Mouse (Mus musculus): ENCODE results near the gene Skil.

Skil gene

DNA sequence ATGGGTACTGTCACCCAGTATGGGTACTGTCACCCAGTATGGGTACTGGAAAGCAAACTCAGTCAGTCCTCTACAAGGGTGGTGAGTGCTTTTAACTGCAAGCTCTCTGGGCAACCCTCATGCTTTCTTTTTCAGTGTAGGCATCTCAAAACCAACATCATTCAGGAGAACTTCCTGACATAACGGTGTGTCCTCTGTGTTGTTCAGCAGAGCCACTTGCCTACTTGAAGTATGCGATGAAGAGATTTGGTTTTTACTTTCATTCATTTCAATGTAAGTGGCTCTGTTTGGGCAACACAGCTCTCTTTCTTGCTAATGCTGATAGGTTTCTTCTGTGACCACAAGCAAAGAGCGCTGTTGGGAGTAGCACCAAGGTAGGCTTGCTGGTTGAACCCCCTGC, 9.9 kb upstream of the Skil start:
- DNase-seq = no peak

GRCm38 (mm10) chr3:31088789-31089775, 5.8 kb upstream of the Skil start:
- no peak for DNase-seq

DNA sequence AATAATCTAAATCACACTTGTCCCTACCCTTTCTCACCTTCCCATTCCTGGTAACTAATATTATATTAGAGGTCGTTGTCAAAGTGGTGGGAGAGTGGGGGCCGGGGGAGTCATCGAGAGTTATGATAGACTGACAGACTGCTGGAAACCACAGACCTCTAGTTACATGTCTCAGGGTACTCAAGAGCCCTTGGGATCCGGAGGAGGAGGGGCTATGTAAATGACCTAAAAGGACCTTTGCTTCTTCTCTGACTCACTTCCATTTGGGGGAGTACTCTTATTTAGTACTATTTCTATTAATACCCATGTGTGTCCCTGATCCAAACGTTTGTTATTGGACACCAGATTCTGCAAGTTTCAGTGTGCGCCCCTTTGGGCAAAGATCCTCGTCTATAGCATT, 4.9 kb upstream of the Skil start:
- DNase-seq = no peak

DNA sequence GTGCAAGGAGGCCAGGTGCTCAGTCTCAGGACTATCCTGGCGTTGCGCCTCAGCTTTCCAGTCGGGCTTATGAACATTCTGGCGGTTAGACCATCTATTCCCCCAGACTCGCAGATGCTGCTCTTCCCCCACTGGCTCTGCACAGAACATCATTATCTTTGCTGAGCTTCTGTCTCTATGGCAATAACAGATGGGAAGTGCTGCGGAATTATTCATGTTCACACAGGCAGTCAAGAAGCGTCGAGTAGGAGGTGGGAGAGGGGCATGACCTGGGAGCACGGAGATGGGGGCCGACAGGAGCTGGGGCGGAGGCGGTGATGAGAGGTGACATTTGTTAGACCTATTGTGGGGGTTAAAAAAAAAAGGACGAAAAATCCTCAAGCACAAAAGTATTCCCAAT, 1.7 kb upstream of the Skil start:
- peak; percentile 37 for DNase-seq

DNA sequence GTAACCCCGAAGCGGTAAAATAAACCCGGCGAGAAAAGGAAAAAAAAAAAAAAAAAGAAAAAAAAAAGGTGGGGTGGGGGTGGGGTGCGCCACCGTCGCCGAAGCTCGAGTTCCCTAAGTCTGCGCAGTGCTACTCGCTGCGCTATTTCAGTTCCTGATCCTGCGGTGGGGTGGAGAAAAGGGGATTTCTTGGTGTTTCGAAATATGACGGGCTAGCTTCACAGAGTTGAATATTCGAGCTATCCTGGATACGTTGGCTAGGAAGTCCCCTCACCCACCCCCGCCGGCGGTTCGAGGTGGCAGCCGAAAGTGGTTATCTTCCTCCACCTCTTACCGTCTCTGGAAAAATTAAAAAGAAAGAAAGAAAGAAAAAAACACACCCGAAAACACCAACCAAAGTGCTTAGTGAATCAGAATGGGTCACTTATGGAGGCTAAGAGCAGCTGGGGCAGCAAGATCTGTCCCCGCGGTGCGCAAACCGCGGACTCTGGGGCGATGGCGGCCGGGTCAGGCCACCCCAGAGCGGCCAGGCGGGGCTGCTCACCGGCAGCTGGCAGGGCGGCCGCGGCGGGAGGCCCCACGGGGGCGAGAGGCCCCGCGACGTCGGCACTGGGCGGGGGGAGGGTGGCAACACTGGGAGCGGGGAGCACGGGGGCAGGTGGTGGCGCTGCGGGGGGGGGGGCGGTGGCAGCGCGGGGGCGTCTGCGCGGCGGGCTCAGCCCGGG, 1.1 kb upstream of the Skil start:
- DNase-seq = peak; percentile 81

- DNase-seq = no peak
These were observed 277 bp downstream of the Skil start for GRCm38 (mm10) chr3:31095179-31095490.

- DNase-seq = peak; percentile 69
These were observed 765 bp downstream of the Skil start for GRCm38 (mm10) chr3:31095491-31096154.

DNA sequence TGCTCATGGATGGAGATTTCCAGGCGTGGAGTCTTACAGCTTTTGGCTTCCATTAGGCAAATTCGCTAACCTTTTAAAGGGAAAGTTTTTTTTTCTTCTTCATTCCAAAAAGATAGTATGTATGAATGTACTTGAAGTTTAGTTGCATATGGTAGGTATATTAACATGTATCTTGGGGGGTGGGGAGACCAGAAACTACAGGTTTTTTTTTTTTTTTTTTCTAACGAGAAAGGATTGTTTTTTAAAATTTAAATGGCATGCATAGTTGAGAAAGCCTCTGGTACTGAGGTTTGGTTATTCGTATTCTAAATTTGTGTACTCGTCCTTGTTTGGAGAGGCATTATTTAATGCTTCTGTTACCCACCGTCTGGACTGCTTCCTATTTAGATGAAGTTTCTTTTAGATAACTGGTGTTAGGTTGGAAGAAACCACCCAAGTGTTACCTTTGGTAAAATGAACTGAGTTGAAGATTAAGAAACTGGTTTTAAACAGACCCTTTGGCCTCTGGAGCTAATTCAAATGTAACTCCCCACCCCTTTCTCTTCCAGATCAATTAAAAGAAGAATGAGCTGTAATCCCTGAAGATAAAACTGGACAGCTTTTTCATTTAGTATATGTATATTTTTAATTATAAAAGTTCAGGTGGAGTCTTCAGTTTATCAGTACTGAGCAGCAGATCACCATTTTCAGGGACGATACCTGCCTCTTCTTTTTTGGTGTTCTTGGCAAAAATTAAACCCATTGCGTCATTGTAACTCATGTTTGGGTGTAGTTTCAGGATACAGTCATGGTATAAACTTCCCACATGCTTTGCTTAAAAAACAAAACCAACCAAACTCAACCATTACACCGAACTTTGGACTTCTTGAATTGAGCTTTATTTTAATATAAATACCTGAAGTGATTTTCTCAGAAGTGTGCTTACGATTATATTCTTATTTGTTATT, 1.6 kb downstream of the Skil start:
- DNase-seq = no peak

GRCm38 (mm10) chr3:31097102-31097720, 2.4 kb downstream of the Skil start:
- peak; percentile 11 for DNase-seq

- DNase-seq = no peak
These were observed 3.1 kb downstream of the Skil start for GRCm38 (mm10) chr3:31097976-31098375.

DNA sequence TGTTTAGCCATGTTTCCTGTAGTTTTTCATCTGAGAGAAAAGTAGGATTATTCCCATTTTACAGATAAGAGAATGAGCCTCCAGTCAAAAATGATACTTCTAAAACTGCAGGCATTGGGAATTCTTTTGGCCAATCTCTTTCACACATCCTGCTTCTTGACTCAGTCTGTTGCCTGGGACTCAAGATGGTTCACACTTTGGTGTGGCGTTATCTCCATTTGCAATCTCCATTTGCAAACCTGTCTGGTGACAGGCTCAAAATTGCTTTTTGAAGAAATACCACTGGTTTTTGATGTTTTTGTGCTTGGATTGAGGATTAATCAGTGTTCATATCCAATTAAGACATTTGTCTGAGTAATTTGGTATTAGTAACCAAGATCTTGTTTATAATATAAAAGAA, 3.7 kb downstream of the Skil start:
- no peak for DNase-seq

- DNase-seq = peak; percentile 2
These were observed 5.2 kb downstream of the Skil start for GRCm38 (mm10) chr3:31100026-31100425.

DNA sequence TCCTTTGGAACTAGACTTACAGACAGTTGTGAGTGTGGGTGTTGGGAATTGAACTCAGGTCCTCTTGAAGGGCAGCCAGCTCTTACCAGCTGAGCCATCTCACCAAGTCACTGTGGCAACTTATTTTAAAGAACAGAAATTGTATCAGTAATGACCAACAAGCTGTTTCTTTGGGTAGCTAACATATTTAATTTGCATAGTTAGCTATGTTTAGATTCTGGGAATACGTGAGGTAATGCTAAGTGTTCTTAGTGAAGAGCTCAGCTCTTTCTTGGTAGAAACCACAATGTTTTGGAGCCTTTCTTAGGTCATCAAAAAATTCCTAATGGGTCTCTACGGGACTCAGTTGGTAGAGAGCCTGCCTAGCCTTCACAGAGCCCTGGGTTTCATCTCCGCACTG, 5.9 kb downstream of the Skil start:
- no peak for DNase-seq

DNA sequence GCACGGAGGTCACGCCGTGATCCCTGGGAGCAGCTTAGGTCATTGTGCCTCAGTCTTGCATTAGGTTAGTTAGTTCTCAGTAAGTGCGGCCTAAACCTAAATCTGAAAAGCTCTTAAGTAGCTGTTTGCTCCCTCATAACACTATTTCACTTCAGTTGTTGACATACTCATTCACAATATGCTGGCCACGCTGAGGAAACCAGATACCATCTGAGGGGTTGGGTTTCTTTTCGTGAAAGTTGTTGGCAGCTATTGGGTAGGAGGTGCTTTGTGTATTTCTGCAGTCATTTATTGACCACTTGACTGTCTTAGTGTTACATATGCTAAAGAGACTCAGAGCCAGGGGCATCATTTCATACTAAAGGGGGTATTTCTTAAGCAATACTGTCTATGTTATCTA, 10.1 kb downstream of the Skil start:
- no peak for DNase-seq

- DNase-seq = no peak
These were observed 11.7 kb downstream of the Skil start for GRCm38 (mm10) chr3:31106597-31106996.

- DNase-seq = no peak
These were observed 12.8 kb downstream of the Skil start for GRCm38 (mm10) chr3:31107674-31108073.

DNA sequence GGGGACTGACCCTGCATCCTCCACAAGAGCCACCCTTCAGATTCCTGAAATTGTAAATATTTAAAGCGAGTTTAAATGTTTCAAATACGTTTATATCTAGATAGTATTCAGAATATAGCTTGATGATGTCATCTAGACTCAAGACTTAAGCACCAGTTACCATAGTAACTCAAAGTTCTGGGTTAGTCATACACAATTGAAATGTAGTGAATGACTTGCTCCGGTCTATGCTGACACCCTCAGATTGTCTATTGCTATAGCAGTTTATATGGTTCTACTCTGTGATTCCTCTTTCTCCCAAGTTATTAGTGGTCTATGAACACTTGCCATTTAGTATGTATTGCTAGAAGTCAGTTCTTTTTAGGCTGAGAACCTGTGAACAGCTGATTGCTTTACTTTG, 14.2 kb downstream of the Skil start:
- no peak for DNase-seq

GRCm38 (mm10) chr3:31123098-31123497, 28.2 kb downstream of the Skil start:
- DNase-seq = no peak

GRCm38 (mm10) chr3:31126303-31126702, 31.4 kb downstream of the Skil start:
- DNase-seq = no peak

GRCm38 (mm10) chr3:31126848-31127247, 32.0 kb downstream of the Skil start:
- DNase-seq = no peak

DNA sequence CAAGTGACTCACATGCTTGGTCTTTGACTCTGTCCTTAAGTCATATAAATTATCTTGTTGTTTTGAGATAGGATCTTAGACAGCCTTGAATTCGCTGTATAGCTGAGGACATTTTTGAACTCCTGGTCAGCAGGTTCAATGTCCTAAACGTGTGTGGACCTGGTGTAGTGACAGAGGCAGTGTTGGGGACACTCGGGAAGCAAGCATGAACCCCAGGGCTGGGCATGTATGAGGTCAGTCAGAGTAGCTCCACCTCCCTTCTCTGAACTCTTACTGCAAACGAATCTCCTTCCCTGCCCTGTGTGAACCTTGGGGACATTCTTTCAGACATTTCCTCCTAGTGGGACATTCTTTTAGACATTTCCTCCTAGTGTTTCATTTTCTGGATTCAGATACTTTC, 34.9 kb downstream of the Skil start:
- no peak for DNase-seq

DNA sequence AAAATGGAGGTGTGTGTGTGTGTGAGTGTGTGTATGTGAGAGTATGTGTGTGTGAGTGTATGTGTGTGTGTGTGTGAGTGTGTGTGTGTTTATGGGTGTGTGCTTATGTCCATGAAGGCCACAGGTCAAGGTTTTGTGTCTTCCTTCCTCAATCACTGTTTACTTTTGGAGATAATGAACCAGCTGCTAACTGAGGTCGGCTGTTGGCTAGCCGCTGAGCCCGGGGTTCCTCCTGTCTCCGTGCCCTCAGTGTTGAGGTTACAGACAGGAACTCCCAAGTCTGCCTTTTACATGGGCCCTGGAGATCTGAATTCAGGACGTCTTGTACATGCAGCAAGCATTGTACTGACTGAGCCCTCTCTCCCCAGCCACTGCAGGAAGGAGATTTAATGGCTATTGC, 38.8 kb downstream of the Skil start:
- no peak for DNase-seq
